Mouse (Mus musculus): ENCODE measurements around the gene Lrrc43. TPM values are rescaled to one million over a fixed set of nuclear protein-coding genes. Genes with fewer than 3 reads are reported as not detected.

The Lrrc43 gene
- polyA plus RNA-seq (2014; fragmentation: Nextera tagmentation; extraction: Ambion mirVana) = 0.31 and 0.48 TPM in 2 replicates

- Histone ChIP-seq H3K36me3 (ENCODE audit: control insufficient read depth, insufficient read depth, low read length) (no peaks in the 10 kb centered on the region), H3K9ac (ENCODE audit: low read length) (peak within 1 kb of the TSS; percentile 25; the same call in 1 of the 2 replicates), H3K27me3 (replicated peaks; ENCODE audit: control insufficient read depth, insufficient read depth, low read length) (no peaks in the 10 kb centered on the region), H3K4me3 (ENCODE audit: low read depth, low read length) (peak within 1 kb of the TSS; percentile 11; the same call in 1 of the 2 replicates), H3K4me1 (ENCODE audit: control insufficient read depth, insufficient read depth, low read length) (0 out of 2 replicates have a peak, but pooled peaks cover 4% of the 10 kb centered on the region), H3K4me2 (ENCODE audit: low read length) (peak within 1 kb of the TSS; percentile 50), H3K27ac (ENCODE audit: low read depth, low read length) (no peak within 1 kb of the TSS), H3K9me3 (replicated peaks; ENCODE audit: control insufficient read depth, low read length) (no peaks in the 10 kb centered on the region)
- WGBS = 6% methylated on average over 25 of the region's 25 CpGs
- DNase-seq (ENCODE audit: low spot score) (peak; percentile 69), ATAC-seq (no peak)
Observed at GRCm38 (mm10) chr5:123489112-123489785, at the start of gene Lrrc43, which contains the start of gene Il31. Gene Lrrc43, plus strand, starts transcription at chr5:123489305. Gene Il31, minus strand, starts transcription at chr5:123489489.

GRCm38 (mm10) chr5:123439312-123439711 is 49.8 kb upstream of the Lrrc43 start:
- Histone ChIP-seq H3K9me3 (replicated peaks; ENCODE audit: control insufficient read depth, low read length) (no peaks in the 10 kb centered on the region), H3K36me3 (ENCODE audit: control insufficient read depth, insufficient read depth, low read length) (peaks cover 30% of the 10 kb centered on the region), H3K27ac (ENCODE audit: low read depth, low read length) (no peak overlapping the region), H3K27me3 (replicated peaks; ENCODE audit: control insufficient read depth, insufficient read depth, low read length) (no peaks in the 10 kb centered on the region), H3K4me1 (ENCODE audit: control insufficient read depth, insufficient read depth, low read length) (no peaks in the 10 kb centered on the region), H3K4me2 (ENCODE audit: low read length) (no peak overlapping the region), H3K4me3 (ENCODE audit: low read depth, low read length) (no peak overlapping the region), H3K9ac (ENCODE audit: low read length) (no peak overlapping the region)
- ATAC-seq (no peak), DNase-seq (ENCODE audit: low spot score) (no peak)
- 88% methylated on average over 1 of the region's 1 CpGs for WGBS

- Histone ChIP-seq H3K4me3 (ENCODE audit: low read depth, low read length) (no peak overlapping the region), H3K4me2 (ENCODE audit: low read length) (no peak overlapping the region), H3K9me3 (replicated peaks; ENCODE audit: control insufficient read depth, low read length) (no peaks in the 10 kb centered on the region), H3K27me3 (replicated peaks; ENCODE audit: control insufficient read depth, insufficient read depth, low read length) (no peaks in the 10 kb centered on the region), H3K4me1 (ENCODE audit: control insufficient read depth, insufficient read depth, low read length) (no peaks in the 10 kb centered on the region), H3K9ac (ENCODE audit: low read length) (no peak overlapping the region), H3K36me3 (ENCODE audit: control insufficient read depth, insufficient read depth, low read length) (peaks cover 37% of the 10 kb centered on the region), H3K27ac (ENCODE audit: low read depth, low read length) (no peak overlapping the region)
- DNase-seq (ENCODE audit: low spot score) (peak; percentile 39), ATAC-seq (no peak)
- 86% methylated on average over 4 of the region's 4 CpGs for WGBS
Observed at GRCm38 (mm10) chr5:123439941-123440340, 49.2 kb upstream of the Lrrc43 start.

- no peak overlapping the region for H3K9ac ChIP-seq (ENCODE audit: low read length)
- WGBS = 67% methylated on average over 4 of the region's 4 CpGs
- no peak overlapping the region for H3K4me3 ChIP-seq (ENCODE audit: low read depth, low read length)
- H3K9me3 ChIP-seq (replicated peaks; ENCODE audit: control insufficient read depth, low read length) = no peaks in the 10 kb centered on the region
- H3K27me3 ChIP-seq (replicated peaks; ENCODE audit: control insufficient read depth, insufficient read depth, low read length) = no peaks in the 10 kb centered on the region
- peaks cover 44% of the 10 kb centered on the region for H3K36me3 ChIP-seq (ENCODE audit: control insufficient read depth, insufficient read depth, low read length)
- ATAC-seq = no peak
- DNase-seq (ENCODE audit: low spot score) = no peak
- H3K4me2 ChIP-seq (ENCODE audit: low read length) = no peak overlapping the region
- no peak overlapping the region for H3K27ac ChIP-seq (ENCODE audit: low read depth, low read length)
- H3K4me1 ChIP-seq (ENCODE audit: control insufficient read depth, insufficient read depth, low read length) = no peaks in the 10 kb centered on the region
Observed at GRCm38 (mm10) chr5:123440664-123441063, 48.4 kb upstream of the Lrrc43 start.

GRCm38 (mm10) chr5:123442283-123442682 is 46.8 kb upstream of the Lrrc43 start:
- Histone ChIP-seq H3K4me1 (ENCODE audit: control insufficient read depth, insufficient read depth, low read length) (no peaks in the 10 kb centered on the region), H3K9me3 (replicated peaks; ENCODE audit: control insufficient read depth, low read length) (no peaks in the 10 kb centered on the region), H3K4me3 (ENCODE audit: low read depth, low read length) (no peak overlapping the region), H3K27me3 (replicated peaks; ENCODE audit: control insufficient read depth, insufficient read depth, low read length) (no peaks in the 10 kb centered on the region), H3K36me3 (ENCODE audit: control insufficient read depth, insufficient read depth, low read length) (peaks cover 59% of the 10 kb centered on the region), H3K9ac (ENCODE audit: low read length) (no peak overlapping the region), H3K4me2 (ENCODE audit: low read length) (no peak overlapping the region), H3K27ac (ENCODE audit: low read depth, low read length) (no peak overlapping the region)
- ATAC-seq (no peak), DNase-seq (ENCODE audit: low spot score) (no peak)
- WGBS = 96% methylated on average over 3 of the region's 3 CpGs

GRCm38 (mm10) chr5:123444069-123444468 is 45.0 kb upstream of the Lrrc43 start:
- Histone ChIP-seq H3K36me3 (ENCODE audit: control insufficient read depth, insufficient read depth, low read length) (peaks cover 73% of the 10 kb centered on the region), H3K4me1 (ENCODE audit: control insufficient read depth, insufficient read depth, low read length) (no peaks in the 10 kb centered on the region), H3K9ac (ENCODE audit: low read length) (no peak overlapping the region), H3K4me3 (ENCODE audit: low read depth, low read length) (no peak overlapping the region), H3K27ac (ENCODE audit: low read depth, low read length) (no peak overlapping the region), H3K4me2 (ENCODE audit: low read length) (no peak overlapping the region), H3K9me3 (replicated peaks; ENCODE audit: control insufficient read depth, low read length) (no peaks in the 10 kb centered on the region), H3K27me3 (replicated peaks; ENCODE audit: control insufficient read depth, insufficient read depth, low read length) (no peaks in the 10 kb centered on the region)
- 50% methylated on average over 4 of the region's 4 CpGs for WGBS
- DNase-seq (ENCODE audit: low spot score) (peak; percentile 77), ATAC-seq (0 out of 2 replicates have a peak, but pooled peaks have one; percentile 26)

GRCm38 (mm10) chr5:123444849-123445334 is 44.2 kb upstream of the Lrrc43 start:
- 88% methylated on average over 5 of the region's 5 CpGs for WGBS
- Histone ChIP-seq H3K27ac (ENCODE audit: low read depth, low read length) (no peak overlapping the region), H3K27me3 (replicated peaks; ENCODE audit: control insufficient read depth, insufficient read depth, low read length) (no peaks in the 10 kb centered on the region), H3K9ac (ENCODE audit: low read length) (no peak overlapping the region), H3K4me3 (ENCODE audit: low read depth, low read length) (no peak overlapping the region), H3K4me2 (ENCODE audit: low read length) (no peak overlapping the region), H3K9me3 (replicated peaks; ENCODE audit: control insufficient read depth, low read length) (no peaks in the 10 kb centered on the region), H3K36me3 (ENCODE audit: control insufficient read depth, insufficient read depth, low read length) (peaks cover 81% of the 10 kb centered on the region), H3K4me1 (ENCODE audit: control insufficient read depth, insufficient read depth, low read length) (no peaks in the 10 kb centered on the region)
- DNase-seq (ENCODE audit: low spot score) (no peak), ATAC-seq (no peak)

GRCm38 (mm10) chr5:123451886-123452285 is 37.2 kb upstream of the Lrrc43 start:
- no peak overlapping the region for H3K4me3 ChIP-seq (ENCODE audit: low read depth, low read length)

GRCm38 (mm10) chr5:123461420-123461819 is 27.7 kb upstream of the Lrrc43 start:
- no peak overlapping the region for H3K9ac ChIP-seq (ENCODE audit: low read length)
- DNase-seq (ENCODE audit: low spot score) (no peak), ATAC-seq (no peak)
- H3K27me3 ChIP-seq (replicated peaks; ENCODE audit: control insufficient read depth, insufficient read depth, low read length) = no peaks in the 10 kb centered on the region
- H3K4me2 ChIP-seq (ENCODE audit: low read length) = no peak overlapping the region
- WGBS = 50% methylated on average over 5 of the region's 5 CpGs
- no peaks in the 10 kb centered on the region for H3K9me3 ChIP-seq (replicated peaks; ENCODE audit: control insufficient read depth, low read length)
- H3K4me1 ChIP-seq (ENCODE audit: control insufficient read depth, insufficient read depth, low read length) = no peaks in the 10 kb centered on the region
- H3K4me3 ChIP-seq (ENCODE audit: low read depth, low read length) = no peak overlapping the region
- H3K27ac ChIP-seq (ENCODE audit: low read depth, low read length) = no peak overlapping the region
- H3K36me3 ChIP-seq (ENCODE audit: control insufficient read depth, insufficient read depth, low read length) = no peaks in the 10 kb centered on the region

More at GRCm38 (mm10) chr5:123451886-123452285, 37.2 kb upstream of the Lrrc43 start:
- Histone ChIP-seq H3K9me3 (replicated peaks; ENCODE audit: control insufficient read depth, low read length) (no peaks in the 10 kb centered on the region), H3K27me3 (replicated peaks; ENCODE audit: control insufficient read depth, insufficient read depth, low read length) (no peaks in the 10 kb centered on the region), H3K27ac (ENCODE audit: low read depth, low read length) (no peak overlapping the region), H3K9ac (ENCODE audit: low read length) (no peak overlapping the region), H3K4me1 (ENCODE audit: control insufficient read depth, insufficient read depth, low read length) (no peaks in the 10 kb centered on the region), H3K4me2 (ENCODE audit: low read length) (no peak overlapping the region), H3K36me3 (ENCODE audit: control insufficient read depth, insufficient read depth, low read length) (peaks cover 89% of the 10 kb centered on the region)
- ATAC-seq (no peak), DNase-seq (ENCODE audit: low spot score) (no peak)
- WGBS = 95% methylated on average over 7 of the region's 7 CpGs
